Mouse (Mus musculus) hindbrain, embryonic 13.5 days (tissue): ENCODE measurements around the gene Spop. TPM values are rescaled to one million over a fixed set of nuclear protein-coding genes. Genes with fewer than 3 reads are reported as not detected.

Experiments used
- ATAC-seq: fragments of 200-750 bp; cut with Nextera tagmentation; 2 replicates; pipeline ENCODE4 v1.8.0; 2017; ENCODE audit warnings: moderate TSS enrichment; ENCODE audit not compliant: low FRiP score
- H3K27ac ChIP-seq: fragments of 300-500 bp; sonication (generic); 2 replicates; pipeline ENCODE4 v1.5.1; 2015; ENCODE audit warnings: inconsistent platforms, mild to moderate bottlenecking, moderate library complexity
- H3K27me3 ChIP-seq: fragments of 300-500 bp; sonication (generic); 2 replicates; pipeline ENCODE4 v1.6.1; 2015; ENCODE audit warnings: mild to moderate bottlenecking, inconsistent platforms
- H3K36me3 ChIP-seq: fragments of 300-500 bp; sonication (generic); 2 replicates; pipeline ENCODE4 v1.6.1; 2015; ENCODE audit warnings: mild to moderate bottlenecking, inconsistent platforms
- H3K4me1 ChIP-seq: fragments of 300-500 bp; sonication (generic); replicated peaks from 2 replicates; pipeline ENCODE4 v1.6.1; 2015; ENCODE audit warnings: inconsistent platforms
- H3K4me2 ChIP-seq: fragments of 300-500 bp; sonication (generic); 2 replicates; pipeline ENCODE4 v1.6.1; 2015; ENCODE audit warnings: inconsistent platforms, mild to moderate bottlenecking, moderate library complexity
- H3K4me3 ChIP-seq: fragments of 300-500 bp; sonication (generic); 2 replicates; pipeline ENCODE4 v1.5.1; 2015; ENCODE audit warnings: mild to moderate bottlenecking, inconsistent platforms
- H3K9ac ChIP-seq: fragments of 300-500 bp; sonication (generic); 2 replicates; pipeline ENCODE4 v1.6.1; 2015; ENCODE audit warnings: mild to moderate bottlenecking, inconsistent platforms
- H3K9me3 ChIP-seq: fragments of 300-500 bp; sonication (generic); 2 replicates; pipeline ENCODE4 v1.6.1; 2016; ENCODE audit warnings: inconsistent platforms
- WGBS: fragments of 180-500 bp; shearing (Covaris S2); methylation state at CpG from one replicate; pipeline ENCODE4 v1.1.7; 2015; 5-methylcytosine and 5-hydroxymethylcytosine counted together
- polyA plus RNA-seq: library from polyadenylated mRNA; unstranded; fragments of >200 nt; fragmentation: Nextera tagmentation; extraction: Ambion mirVana; gene quantifications from 2 replicates; pipeline ENCODE4 v1.2.1, GENCODE M21; 2015

Gene Spop
- polyA plus RNA-seq, 1 experiment from 2014 or later: 221 TPM

DNA sequence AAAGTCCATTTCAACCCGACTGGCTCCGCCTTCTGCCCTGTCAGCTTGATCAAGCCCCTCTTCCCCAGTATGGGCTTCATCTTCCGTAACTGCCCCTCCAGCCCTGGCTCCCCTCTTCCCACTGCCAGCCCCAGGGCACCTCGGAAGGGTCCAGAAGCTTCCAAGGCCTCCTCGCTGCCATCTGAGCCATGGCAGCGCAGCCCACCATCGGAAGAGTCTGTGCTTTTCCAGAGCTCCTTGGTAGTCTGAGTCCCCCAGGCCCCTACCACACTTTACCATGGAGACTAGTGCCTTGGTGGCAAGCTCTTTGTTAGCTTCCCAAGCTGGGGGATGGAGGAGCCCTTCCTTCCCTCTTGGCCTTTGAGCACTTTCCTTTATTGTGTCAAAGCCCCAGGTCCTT lies 33.2 kb upstream of the Spop start:
- Histone ChIP-seq H3K4me3 (no peak overlapping the region), H3K27ac (no peak overlapping the region), H3K4me2 (no peak overlapping the region), H3K4me1 (peaks cover 5% of the 10 kb centered on the region), H3K9me3 (no peaks in the 10 kb centered on the region), H3K27me3 (no peaks in the 10 kb centered on the region), H3K9ac (no peak overlapping the region), H3K36me3 (peaks cover 28% of the 10 kb centered on the region)
- no peak for ATAC-seq
- WGBS: 91% methylated on average over 7 of the region's 7 CpGs

DNA sequence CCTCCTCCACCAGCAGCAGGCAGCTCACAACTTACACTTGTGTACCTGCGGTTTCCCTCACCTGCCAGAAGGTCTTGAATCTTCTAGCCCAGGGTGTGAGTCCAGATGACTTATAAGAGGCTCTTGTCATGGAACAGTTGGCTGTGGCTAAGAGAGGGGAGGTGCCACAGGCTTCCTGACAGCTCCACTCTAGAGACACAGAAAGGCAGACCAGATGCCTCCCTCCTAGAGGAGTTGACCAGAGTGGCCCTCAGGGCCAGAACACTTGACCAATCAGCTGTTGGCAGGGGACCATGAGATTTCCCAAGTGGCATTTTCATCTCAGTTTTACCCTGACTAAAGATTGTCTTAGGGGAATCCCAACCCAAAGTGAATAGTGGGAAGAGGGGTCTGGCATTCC lies 32.7 kb upstream of the Spop start:
- no peak overlapping the region for H3K4me3 ChIP-seq
- H3K4me1 ChIP-seq: peaks cover 9% of the 10 kb centered on the region
- H3K27ac ChIP-seq: no peak overlapping the region
- H3K9me3 ChIP-seq: no peaks in the 10 kb centered on the region
- H3K27me3 ChIP-seq: no peaks in the 10 kb centered on the region
- no peak for ATAC-seq
- peaks cover 24% of the 10 kb centered on the region for H3K36me3 ChIP-seq
- H3K9ac ChIP-seq: no peak overlapping the region
- no peak overlapping the region for H3K4me2 ChIP-seq
- WGBS: 96% methylated on average over 1 of the region's 1 CpGs

DNA sequence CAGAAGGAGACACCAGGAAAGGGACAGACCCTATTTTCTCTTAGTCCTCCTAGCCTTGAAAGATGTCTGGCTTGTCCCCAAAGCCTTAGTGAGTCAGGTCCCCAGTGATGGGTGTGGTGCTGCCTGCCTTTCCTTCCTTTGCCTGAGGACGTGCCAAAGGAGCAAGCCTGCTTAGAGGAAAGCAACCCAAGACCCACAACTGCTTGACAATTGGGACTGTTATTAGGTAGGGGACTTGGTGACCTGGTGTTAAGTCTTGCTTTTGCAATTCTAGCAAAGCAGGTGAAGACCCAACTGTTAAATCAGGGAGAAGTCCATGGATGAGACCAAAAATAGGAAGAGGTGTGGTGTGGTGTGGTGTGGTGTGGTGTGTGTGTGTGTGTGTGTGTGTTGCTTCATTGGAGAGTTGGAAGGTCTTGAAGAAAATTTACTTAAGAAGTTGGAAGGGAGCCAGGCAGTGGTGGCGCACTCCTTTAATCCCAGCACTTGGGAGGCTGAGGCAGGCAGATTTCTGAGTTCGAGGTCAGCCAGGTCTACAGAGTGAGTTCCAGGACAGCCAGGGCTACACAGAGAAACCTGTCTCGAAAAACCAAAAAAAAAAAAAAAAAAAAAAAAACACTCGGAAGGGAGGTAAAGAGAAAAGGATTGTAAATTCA lies 30.4 kb upstream of the Spop start:
- ATAC-seq: no peak
- Histone ChIP-seq H3K27me3 (no peaks in the 10 kb centered on the region), H3K27ac (no peak overlapping the region), H3K4me1 (peaks cover 15% of the 10 kb centered on the region), H3K4me2 (no peak overlapping the region), H3K9me3 (no peaks in the 10 kb centered on the region), H3K4me3 (no peak overlapping the region), H3K9ac (no peak overlapping the region), H3K36me3 (peaks cover 31% of the 10 kb centered on the region)
- 90% methylated on average over 5 of the region's 5 CpGs for WGBS

DNA sequence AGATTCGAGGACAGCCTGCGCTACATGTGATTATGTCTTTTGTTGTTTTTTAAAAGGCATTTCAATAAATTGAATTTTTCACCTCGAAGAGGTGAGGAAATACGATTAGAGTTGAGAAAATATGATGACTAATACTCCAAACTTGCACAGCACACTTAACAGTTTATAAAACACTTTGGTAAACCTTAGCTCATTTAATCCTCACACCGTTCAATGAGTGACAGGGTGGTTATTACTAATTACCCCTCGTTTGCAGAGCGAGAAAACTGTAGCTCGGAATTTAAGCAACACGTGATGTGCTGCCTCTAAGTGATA lies 29.9 kb upstream of the Spop start:
- Histone ChIP-seq H3K4me2 (peak overlapping the region; percentile 73), H3K27ac (peak overlapping the region; percentile 49), H3K4me3 (peak overlapping the region; percentile 92), H3K4me1 (peaks cover 15% of the 10 kb centered on the region), H3K27me3 (no peaks in the 10 kb centered on the region), H3K36me3 (peaks cover 36% of the 10 kb centered on the region), H3K9ac (no peak overlapping the region), H3K9me3 (no peaks in the 10 kb centered on the region)
- WGBS: 45% methylated on average over 9 of the region's 9 CpGs
- ATAC-seq: no peak

DNA sequence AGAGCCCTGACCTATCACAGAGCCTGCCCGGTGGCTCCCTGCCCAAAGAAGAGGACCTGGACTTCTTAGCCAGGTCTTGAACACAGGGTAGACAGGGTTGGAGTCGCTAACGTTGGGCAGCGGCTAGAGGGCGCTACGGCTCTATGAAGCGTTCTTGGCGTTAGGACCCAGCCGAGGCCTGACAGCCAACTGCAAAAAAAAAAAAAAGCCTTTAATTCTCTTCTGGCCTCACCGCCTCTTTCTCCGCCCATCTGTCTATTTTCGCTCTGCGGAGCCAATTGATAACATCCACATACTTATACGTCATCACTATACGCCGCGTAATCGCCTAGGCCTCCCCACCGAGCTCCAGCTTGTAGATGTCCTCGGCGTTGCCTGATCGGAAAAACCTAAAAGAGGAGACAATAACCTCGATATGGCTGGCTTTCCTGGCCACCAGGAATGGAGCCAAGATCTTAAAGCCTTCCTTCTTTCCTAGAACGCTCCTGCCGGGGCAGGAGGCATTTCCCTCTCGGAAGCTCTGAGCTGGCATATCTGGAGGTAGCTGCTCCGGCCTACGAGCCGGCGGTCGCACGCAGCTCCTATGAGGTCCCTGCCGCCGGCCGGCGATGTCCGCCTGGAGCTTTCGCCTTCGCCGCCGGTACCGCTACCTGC lies 29.4 kb upstream of the Spop start, which contains the start of gene Slc35b1:
TSS of gene Slc35b1 (plus strand) at position 374 of the 654 bp plus-strand sequence.
- no peaks in the 10 kb centered on the region for H3K9me3 ChIP-seq
- peak within 1 kb of the TSS; percentile 94 for H3K27ac ChIP-seq
- peak within 1 kb of the TSS; percentile 97 for H3K9ac ChIP-seq
- H3K4me1 ChIP-seq: peaks cover 15% of the 10 kb centered on the region
- under 1% methylated on average over 42 of the region's 42 CpGs for WGBS
- no peaks in the 10 kb centered on the region for H3K27me3 ChIP-seq
- peak within 1 kb of the TSS; percentile 92 for H3K4me3 ChIP-seq
- peak; percentile 95 for ATAC-seq
- peak within 1 kb of the TSS; percentile 73 for H3K4me2 ChIP-seq
- peaks cover 41% of the 10 kb centered on the region for H3K36me3 ChIP-seq

DNA sequence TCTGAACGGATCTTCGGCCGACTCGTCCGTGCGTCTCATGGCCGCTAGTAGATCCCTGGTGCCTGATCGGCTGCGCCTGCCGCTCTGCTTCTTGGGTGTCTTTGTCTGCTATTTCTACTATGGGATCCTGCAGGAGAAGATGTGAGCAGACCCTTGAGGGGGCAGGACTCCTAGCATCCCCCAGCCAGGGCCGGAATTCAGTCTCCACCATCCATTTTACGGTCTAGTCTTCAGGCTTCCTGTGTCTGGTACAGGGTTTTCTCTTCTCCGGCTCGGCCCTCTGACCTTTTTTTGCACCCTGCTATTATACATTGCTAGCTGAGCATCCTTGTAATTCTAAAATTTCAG lies 28.9 kb upstream of the Spop start:
- Histone ChIP-seq H3K4me2 (peak overlapping the region; percentile 73), H3K4me1 (peaks cover 15% of the 10 kb centered on the region), H3K9me3 (no peaks in the 10 kb centered on the region), H3K9ac (peak overlapping the region; percentile 97), H3K27me3 (no peaks in the 10 kb centered on the region), H3K36me3 (peaks cover 46% of the 10 kb centered on the region), H3K4me3 (peak overlapping the region; percentile 92), H3K27ac (peak overlapping the region; percentile 94)
- ATAC-seq: peak; percentile 57; the same call in 1 of the 2 replicates
- WGBS: 0% methylated on average over 14 of the region's 14 CpGs

DNA sequence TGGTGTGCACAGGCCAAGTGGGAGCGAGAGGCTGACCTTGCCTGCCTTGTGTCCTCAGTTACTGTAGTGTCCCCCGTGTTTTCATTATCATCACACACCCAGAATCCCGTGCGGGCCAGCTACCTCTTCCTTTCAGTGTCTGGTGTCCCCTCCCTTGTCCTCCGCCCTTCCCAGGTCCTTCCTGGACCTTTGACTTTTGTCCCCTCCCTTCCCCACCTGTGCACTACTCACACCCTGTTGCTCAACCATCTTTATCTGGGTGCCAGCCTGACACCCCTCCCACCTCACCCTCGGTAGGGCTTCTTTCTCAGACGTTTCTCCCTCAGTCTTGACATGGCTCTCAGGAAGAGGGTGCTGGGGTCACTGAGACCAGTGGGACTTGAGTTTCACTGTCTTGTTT lies 26.5 kb upstream of the Spop start:
- peaks cover 60% of the 10 kb centered on the region for H3K36me3 ChIP-seq
- H3K4me3 ChIP-seq: no peak overlapping the region

DNA sequence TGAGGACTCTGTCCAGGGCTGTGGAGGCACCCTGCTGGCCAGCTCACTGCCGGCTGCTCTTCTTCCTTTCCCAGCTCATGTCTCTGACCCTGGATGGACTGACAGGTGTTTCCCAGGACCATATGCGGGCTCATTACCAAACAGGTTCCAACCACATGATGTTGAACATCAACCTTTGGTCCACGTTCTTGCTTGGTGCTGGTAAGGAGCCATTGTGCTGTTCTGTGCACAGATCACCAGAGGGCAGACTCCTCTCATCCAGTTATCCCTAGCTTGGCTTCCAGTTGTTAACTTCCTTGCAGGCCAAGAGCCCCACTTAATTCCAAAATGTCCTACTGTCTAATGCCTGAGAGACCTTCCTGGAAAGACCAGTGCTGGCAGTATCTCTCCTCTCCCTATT lies 24.9 kb upstream of the Spop start:
- peaks cover 23% of the 10 kb centered on the region for H3K4me1 ChIP-seq
- no peaks in the 10 kb centered on the region for H3K27me3 ChIP-seq
- H3K36me3 ChIP-seq: peaks cover 70% of the 10 kb centered on the region
- no peak for ATAC-seq
- no peak overlapping the region for H3K9ac ChIP-seq
- no peak overlapping the region for H3K27ac ChIP-seq
- H3K9me3 ChIP-seq: no peaks in the 10 kb centered on the region
- H3K4me2 ChIP-seq: no peak overlapping the region
- WGBS: 84% methylated on average over 3 of the region's 3 CpGs
- H3K4me3 ChIP-seq: no peak overlapping the region

More for the DNA sequence above, 26.5 kb upstream of the Spop start:
- H3K27ac ChIP-seq: no peak overlapping the region
- H3K4me2 ChIP-seq: no peak overlapping the region
- H3K9ac ChIP-seq: no peak overlapping the region
- 94% methylated on average over 7 of the region's 7 CpGs for WGBS
- H3K4me1 ChIP-seq: peaks cover 20% of the 10 kb centered on the region
- no peaks in the 10 kb centered on the region for H3K9me3 ChIP-seq
- no peak for ATAC-seq
- H3K27me3 ChIP-seq: no peaks in the 10 kb centered on the region

DNA sequence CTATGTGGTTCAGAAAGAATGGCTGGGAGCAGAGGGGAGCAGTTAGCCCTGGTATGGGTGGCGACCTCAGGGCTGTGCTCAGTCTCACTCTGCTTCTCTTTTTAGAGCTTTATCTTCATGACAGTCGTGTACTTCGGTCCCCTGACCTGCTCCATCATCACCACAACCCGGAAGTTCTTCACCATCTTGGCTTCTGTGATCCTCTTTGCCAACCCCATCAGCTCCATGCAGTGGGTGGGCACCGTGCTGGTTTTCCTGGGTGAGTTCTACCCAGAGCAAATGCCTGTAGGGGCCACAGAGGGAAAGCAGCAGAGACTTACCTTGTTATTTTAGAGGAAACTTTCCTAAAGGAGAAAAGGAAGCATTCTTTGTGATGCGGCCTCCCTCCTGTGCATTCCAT lies 23.5 kb upstream of the Spop start:
- Histone ChIP-seq H3K4me3 (no peak overlapping the region), H3K4me1 (peaks cover 25% of the 10 kb centered on the region), H3K36me3 (peaks cover 70% of the 10 kb centered on the region), H3K27ac (no peak overlapping the region), H3K9ac (no peak overlapping the region), H3K4me2 (no peak overlapping the region), H3K9me3 (no peaks in the 10 kb centered on the region), H3K27me3 (no peaks in the 10 kb centered on the region)
- no peak for ATAC-seq
- WGBS: 98% methylated on average over 6 of the region's 6 CpGs

DNA sequence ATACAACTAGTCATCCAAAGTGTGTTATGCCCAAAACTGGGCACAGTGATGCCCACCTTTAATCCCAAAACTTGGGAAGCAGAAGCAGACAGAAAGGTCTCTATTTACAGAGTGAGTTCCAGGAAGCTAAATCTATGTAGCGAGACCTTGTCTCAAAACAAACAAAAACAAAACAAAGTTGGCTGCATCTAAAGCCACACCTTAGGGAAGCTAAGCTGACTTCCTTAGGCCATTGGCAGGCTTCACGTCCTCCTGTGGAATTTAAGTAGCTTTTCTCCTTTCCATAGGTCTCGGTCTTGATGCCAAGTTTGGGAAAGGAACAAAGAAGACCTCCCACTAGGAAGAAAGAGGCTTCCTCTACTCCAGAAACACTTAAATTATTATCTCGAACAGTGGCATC lies 22.7 kb upstream of the Spop start:
- ATAC-seq: no peak
- 79% methylated on average over 4 of the region's 4 CpGs for WGBS
- Histone ChIP-seq H3K27me3 (no peaks in the 10 kb centered on the region), H3K4me1 (peaks cover 17% of the 10 kb centered on the region), H3K9ac (no peak overlapping the region), H3K9me3 (no peaks in the 10 kb centered on the region), H3K4me3 (no peak overlapping the region), H3K36me3 (peaks cover 70% of the 10 kb centered on the region), H3K27ac (no peak overlapping the region), H3K4me2 (no peak overlapping the region)

DNA sequence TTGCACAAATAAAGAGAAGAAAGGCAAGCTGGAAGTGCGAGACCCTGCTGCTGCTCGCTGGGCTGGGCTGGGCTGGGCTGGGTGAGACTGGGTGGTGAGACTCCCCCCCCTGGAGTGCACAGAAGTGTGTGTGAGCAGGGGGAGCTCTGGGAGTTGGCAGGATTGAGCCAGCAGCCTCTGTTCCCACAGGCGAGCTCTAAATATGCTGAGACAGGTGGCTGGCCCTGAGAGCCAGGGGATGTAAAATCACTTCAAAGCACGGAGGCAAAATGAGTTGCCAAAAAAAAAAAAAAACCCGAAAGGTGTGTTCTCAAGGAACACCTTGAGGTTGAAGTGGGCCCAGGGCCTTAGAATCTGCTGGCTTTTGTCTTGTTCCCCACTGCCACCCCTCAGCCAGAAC lies 22.1 kb upstream of the Spop start:
- Histone ChIP-seq H3K36me3 (peaks cover 65% of the 10 kb centered on the region), H3K4me2 (no peak overlapping the region), H3K4me1 (peaks cover 12% of the 10 kb centered on the region), H3K4me3 (no peak overlapping the region), H3K27me3 (0 out of 2 replicates have a peak, but pooled peaks cover 4% of the 10 kb centered on the region), H3K9ac (no peak overlapping the region), H3K9me3 (no peaks in the 10 kb centered on the region), H3K27ac (0 out of 2 replicates have a peak overlapping the region, but pooled peaks have one; percentile 23)
- WGBS: 84% methylated on average over 5 of the region's 5 CpGs
- no peak for ATAC-seq

DNA sequence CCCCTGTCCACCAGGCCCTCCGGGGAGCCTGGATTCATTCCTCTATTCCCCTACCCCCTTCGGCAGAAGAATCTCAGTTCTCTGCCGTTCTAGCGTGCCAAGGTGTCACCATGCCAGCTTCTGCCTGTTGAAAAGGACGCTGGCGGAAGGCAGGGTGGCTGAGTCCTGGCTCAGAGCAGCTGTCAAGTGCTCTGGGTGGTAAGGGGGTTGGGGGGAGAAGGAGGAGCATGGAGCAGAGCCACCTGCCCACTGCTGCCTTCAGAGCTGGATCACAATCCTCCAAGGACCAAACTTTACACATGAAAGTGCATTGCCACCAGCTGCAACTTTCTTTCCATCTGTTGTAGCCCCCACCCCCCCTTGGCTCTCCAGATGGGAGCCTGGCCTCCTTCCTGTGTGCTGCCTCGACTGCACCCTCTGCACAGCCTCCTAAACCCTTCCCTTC lies 21.6 kb upstream of the Spop start:
- ATAC-seq: peak; percentile 54; the same call in 1 of the 2 replicates
- Histone ChIP-seq H3K4me1 (peaks cover 12% of the 10 kb centered on the region), H3K9me3 (no peaks in the 10 kb centered on the region), H3K4me3 (no peak overlapping the region), H3K9ac (no peak overlapping the region), H3K36me3 (peaks cover 61% of the 10 kb centered on the region), H3K27ac (0 out of 2 replicates have a peak overlapping the region, but pooled peaks have one; percentile 23), H3K4me2 (no peak overlapping the region), H3K27me3 (0 out of 2 replicates have a peak, but pooled peaks cover 4% of the 10 kb centered on the region)
- WGBS: 45% methylated on average over 7 of the region's 7 CpGs
